Mouse (Mus musculus) intestine, postnatal 0 days (tissue): ENCODE results near the gene Arpc2. TPM values are rescaled to one million over a fixed set of nuclear protein-coding genes. Genes with fewer than 3 reads are reported as not detected.

ENCODE experiments used
- ATAC-seq: fragments of 200-750 bp; cut with Nextera tagmentation; 2 replicates; pipeline ENCODE4 v1.8.0; 2017; ENCODE audit warnings: mild to moderate bottlenecking, moderate TSS enrichment, moderate library complexity
- H3K27ac ChIP-seq: fragments of 300-500 bp; sonication (generic); 2 replicates; pipeline ENCODE4 v1.5.1; 2014; ENCODE audit warnings: mild to moderate bottlenecking, low read depth, low read length, moderate library complexity
- H3K27me3 ChIP-seq: fragments of 300-500 bp; sonication (generic); replicated peaks from 2 replicates; pipeline ENCODE4 v1.6.1; 2014; ENCODE audit warnings: low read length, mixed read lengths; ENCODE audit not compliant: control insufficient read depth, insufficient read depth
- H3K36me3 ChIP-seq: fragments of 300-500 bp; sonication (generic); 2 replicates; pipeline ENCODE4 v1.6.1; 2014; ENCODE audit warnings: mild to moderate bottlenecking, moderate library complexity; ENCODE audit not compliant: control insufficient read depth, insufficient read depth
- H3K4me1 ChIP-seq: fragments of 300-500 bp; sonication (generic); replicated peaks from 2 replicates; pipeline ENCODE4 v1.6.1; 2014; ENCODE audit warnings: antibody characterized with exemption, low read length, mixed read lengths; ENCODE audit not compliant: control insufficient read depth, insufficient read depth
- H3K4me2 ChIP-seq: fragments of 300-500 bp; sonication (generic); replicated peaks from 2 replicates; pipeline ENCODE4 v1.6.1; 2014; ENCODE audit warnings: low read depth, mild to moderate bottlenecking, moderate library complexity
- H3K4me3 ChIP-seq: fragments of 300-500 bp; sonication (generic); 2 replicates; pipeline ENCODE4 v1.5.1; 2014; ENCODE audit warnings: low read depth, low read length
- H3K9ac ChIP-seq: fragments of 300-500 bp; sonication (generic); 2 replicates; pipeline ENCODE4 v1.6.1; 2014; ENCODE audit warnings: mild to moderate bottlenecking, low read depth, low read length
- H3K9me3 ChIP-seq: fragments of 300-500 bp; sonication (generic); 2 replicates; pipeline ENCODE4 v1.6.1; 2016; ENCODE audit warnings: mixed run types; ENCODE audit not compliant: control insufficient read depth
- CTCF ChIP-seq: sonication (generic); IDR thresholded peaks from 2 replicates; pipeline ENCODE4 v1.5.1; 2016; ENCODE audit warnings: low read depth, mild to moderate bottlenecking, control low read depth, antibody characterized with exemption, moderate library complexity
- WGBS: fragments of 180-500 bp; shearing (Covaris S2); extraction: QIAGEN DNeasy Blood & Tissue Kit; methylation state at CpG from one replicate; pipeline ENCODE4 v1.1.7; 2014; 5-methylcytosine and 5-hydroxymethylcytosine counted together
- polyA plus RNA-seq: library from polyadenylated mRNA; unstranded; fragments of >200 nt; fragmentation: Nextera tagmentation; extraction: Ambion mirVana; gene quantifications from 2 replicates; pipeline ENCODE4 v1.2.1, GENCODE M21; 2015

The Arpc2 gene
- polyA plus RNA-seq, 1 experiment from 2014 or later: 529 TPM

DNA sequence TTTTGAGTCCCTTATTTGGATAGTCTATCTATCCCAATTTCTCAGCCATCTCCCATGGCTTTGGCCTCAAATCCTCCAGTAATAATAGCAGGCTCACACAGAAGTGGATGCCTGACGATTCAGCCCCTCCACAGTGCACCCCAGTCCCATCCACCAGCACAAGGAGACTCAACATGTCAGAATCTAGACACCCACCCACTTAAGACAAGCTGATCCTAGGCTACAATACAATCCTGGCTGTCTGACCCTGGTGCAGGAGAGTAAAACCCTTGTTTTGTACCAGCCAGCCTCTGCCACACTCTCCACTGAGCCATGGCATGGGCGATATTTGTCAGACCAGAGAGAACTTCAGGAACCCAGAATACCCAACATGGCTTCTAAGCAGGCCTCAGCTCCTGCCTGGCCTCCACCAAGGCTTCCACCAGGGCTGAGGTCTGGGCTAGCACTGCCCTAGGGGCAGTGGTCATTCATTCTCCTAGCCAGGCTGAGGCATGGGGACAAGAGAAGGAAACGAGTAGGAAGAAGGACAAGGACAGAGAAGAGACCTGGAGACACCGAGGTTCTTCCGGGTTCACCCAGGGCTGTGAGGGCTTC is 62.4 kb downstream of the Arpc2 start:
- Histone ChIP-seq H3K27me3 (no peaks in the 10 kb centered on the region), H3K4me3 (no peak overlapping the region), H3K9ac (0 out of 2 replicates have a peak overlapping the region, but pooled peaks have one; percentile 18), H3K36me3 (peaks cover 10% of the 10 kb centered on the region; the same call in 1 of the 2 replicates), H3K9me3 (no peaks in the 10 kb centered on the region), H3K4me2 (peak overlapping the region; percentile 4; the same call in 1 of the 2 replicates), H3K4me1 (peaks cover 63% of the 10 kb centered on the region), H3K27ac (peak overlapping the region; percentile 60)
- ATAC-seq: no peak
- TF ChIP-seq CTCF: no peak
- WGBS: 63% methylated on average over 5 of the region's 5 CpGs

DNA sequence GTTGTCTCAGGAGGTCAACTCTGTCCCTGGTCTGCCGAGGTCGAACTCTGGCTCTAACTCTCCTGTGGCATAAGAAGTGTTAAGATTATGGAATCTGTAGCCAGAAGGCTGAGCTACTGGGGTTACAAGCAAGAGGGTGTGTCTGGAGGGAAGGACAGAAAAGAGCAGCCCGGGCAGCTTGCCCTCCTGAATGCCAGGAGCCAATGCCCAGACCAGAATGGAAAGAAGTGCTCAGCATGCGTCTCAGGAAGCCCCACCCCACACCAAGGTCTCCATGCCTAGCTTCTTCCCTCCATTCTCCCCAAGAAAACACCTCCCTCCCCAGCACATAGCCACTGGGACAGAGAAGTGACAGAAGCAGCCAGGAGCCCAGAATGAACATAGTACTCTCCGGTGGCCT is 63.1 kb downstream of the Arpc2 start:
- Histone ChIP-seq H3K27ac (peak overlapping the region; percentile 60; the same call in 1 of the 2 replicates), H3K9me3 (no peaks in the 10 kb centered on the region), H3K9ac (0 out of 2 replicates have a peak overlapping the region, but pooled peaks have one; percentile 18), H3K27me3 (no peaks in the 10 kb centered on the region), H3K36me3 (peaks cover 9% of the 10 kb centered on the region; the same call in 1 of the 2 replicates), H3K4me3 (no peak overlapping the region), H3K4me1 (peaks cover 60% of the 10 kb centered on the region), H3K4me2 (peak overlapping the region; percentile 27)
- WGBS: 50% methylated on average over 5 of the region's 5 CpGs
- TF ChIP-seq CTCF: no peak
- no peak for ATAC-seq

DNA sequence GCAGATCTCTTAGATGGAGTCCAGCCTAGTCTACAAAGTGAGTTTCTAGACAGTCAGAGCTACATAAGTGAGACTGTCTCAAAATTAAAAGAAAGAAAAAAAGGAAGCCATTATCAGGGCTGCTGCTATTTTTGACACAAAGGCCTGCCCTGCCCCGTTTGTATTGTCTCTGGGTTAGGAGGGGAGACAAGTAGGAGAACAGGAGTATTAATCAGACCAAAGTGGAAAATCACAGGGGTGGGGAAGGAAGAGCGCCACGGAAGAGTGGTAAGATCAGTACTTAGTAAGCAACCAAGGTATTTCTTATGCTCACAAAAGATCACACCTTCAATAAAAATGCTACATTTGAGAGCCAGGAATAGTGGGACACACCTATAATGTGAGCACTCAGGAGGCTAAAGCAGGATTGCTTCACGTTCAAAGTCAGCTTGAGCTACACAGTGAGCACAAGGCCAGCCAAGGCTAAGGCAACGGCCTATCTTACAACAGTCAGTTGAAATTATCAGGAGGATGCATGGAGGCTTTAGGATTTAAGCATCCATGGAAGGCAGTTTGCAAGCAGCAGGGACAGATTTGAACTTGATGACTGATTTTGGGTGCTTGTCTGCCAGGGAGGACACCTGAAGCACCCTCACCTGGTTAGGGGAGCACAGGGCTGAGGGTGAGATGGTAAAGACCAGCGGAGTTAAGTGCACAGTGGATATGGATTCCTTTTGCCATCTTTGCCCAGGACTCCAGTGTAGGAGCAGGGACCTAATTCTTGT is 64.6 kb downstream of the Arpc2 start:
- H3K4me2 ChIP-seq: peak overlapping the region; percentile 10
- H3K27ac ChIP-seq: peak overlapping the region; percentile 46
- no peak overlapping the region for H3K4me3 ChIP-seq
- no peak for ATAC-seq
- 51% methylated on average over 6 of the region's 6 CpGs for WGBS
- no peak overlapping the region for H3K9ac ChIP-seq
- no peaks in the 10 kb centered on the region for H3K27me3 ChIP-seq
- H3K4me1 ChIP-seq: peaks cover 47% of the 10 kb centered on the region
- no peak for TF ChIP-seq CTCF
- H3K36me3 ChIP-seq: no peaks in the 10 kb centered on the region
- H3K9me3 ChIP-seq: no peaks in the 10 kb centered on the region

DNA sequence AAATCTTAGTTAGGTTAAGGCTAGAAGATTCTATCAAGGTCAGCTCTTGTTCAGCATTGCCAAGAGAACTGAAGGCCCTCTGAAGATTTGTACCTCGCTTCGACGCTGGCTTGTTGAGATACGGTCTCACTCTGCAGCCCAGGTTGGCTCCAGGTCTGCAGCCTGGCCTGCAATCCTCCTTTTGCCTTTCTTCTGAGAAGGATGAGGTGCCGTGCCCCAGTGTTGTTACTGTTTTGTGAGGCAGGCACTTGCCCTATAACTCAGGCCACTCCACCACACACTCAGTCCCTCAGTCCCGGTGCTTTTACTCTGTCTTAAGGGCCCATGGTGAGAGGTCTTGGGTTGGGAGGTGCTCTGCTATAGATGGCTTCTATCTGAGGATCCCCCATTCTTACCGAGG is 66.3 kb downstream of the Arpc2 start:
- H3K9me3 ChIP-seq: no peaks in the 10 kb centered on the region
- no peak overlapping the region for H3K9ac ChIP-seq
- no peaks in the 10 kb centered on the region for H3K27me3 ChIP-seq
- 80% methylated on average over 7 of the region's 7 CpGs for WGBS
- H3K4me2 ChIP-seq: peak overlapping the region; percentile 87
- no peaks in the 10 kb centered on the region for H3K36me3 ChIP-seq
- no peak overlapping the region for H3K27ac ChIP-seq
- peaks cover 36% of the 10 kb centered on the region for H3K4me1 ChIP-seq
- ATAC-seq: no peak
- no peak for TF ChIP-seq CTCF
- H3K4me3 ChIP-seq: peak overlapping the region; percentile 66; the same call in 1 of the 2 replicates

DNA sequence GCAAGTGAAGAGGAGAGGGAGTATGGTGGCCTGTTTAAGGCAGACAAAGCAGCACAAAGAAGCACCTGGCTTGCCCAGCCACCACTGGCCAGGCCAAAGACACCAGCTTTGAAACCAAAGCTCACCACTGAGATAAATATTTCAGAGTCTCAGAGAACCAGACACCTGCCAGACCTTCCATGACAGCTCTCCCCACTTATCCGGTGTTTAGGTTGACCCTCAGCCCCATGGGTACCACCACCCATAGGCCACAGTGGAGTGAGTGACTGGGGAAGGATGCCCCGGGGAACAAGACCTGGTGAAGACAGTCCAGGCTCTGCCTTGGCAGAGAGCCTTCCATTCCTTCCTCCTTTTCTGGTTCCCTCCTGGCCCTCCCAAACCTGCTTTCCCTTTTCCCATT is 67.0 kb downstream of the Arpc2 start:
- Histone ChIP-seq H3K9me3 (no peaks in the 10 kb centered on the region), H3K27ac (0 out of 2 replicates have a peak overlapping the region, but pooled peaks have one; percentile 94), H3K4me2 (peak overlapping the region; percentile 87), H3K4me3 (peak overlapping the region; percentile 66), H3K4me1 (peaks cover 36% of the 10 kb centered on the region), H3K36me3 (no peaks in the 10 kb centered on the region), H3K27me3 (no peaks in the 10 kb centered on the region), H3K9ac (peak overlapping the region; percentile 87)
- no peak for TF ChIP-seq CTCF
- WGBS: 29% methylated on average over 2 of the region's 2 CpGs
- ATAC-seq: no peak

DNA sequence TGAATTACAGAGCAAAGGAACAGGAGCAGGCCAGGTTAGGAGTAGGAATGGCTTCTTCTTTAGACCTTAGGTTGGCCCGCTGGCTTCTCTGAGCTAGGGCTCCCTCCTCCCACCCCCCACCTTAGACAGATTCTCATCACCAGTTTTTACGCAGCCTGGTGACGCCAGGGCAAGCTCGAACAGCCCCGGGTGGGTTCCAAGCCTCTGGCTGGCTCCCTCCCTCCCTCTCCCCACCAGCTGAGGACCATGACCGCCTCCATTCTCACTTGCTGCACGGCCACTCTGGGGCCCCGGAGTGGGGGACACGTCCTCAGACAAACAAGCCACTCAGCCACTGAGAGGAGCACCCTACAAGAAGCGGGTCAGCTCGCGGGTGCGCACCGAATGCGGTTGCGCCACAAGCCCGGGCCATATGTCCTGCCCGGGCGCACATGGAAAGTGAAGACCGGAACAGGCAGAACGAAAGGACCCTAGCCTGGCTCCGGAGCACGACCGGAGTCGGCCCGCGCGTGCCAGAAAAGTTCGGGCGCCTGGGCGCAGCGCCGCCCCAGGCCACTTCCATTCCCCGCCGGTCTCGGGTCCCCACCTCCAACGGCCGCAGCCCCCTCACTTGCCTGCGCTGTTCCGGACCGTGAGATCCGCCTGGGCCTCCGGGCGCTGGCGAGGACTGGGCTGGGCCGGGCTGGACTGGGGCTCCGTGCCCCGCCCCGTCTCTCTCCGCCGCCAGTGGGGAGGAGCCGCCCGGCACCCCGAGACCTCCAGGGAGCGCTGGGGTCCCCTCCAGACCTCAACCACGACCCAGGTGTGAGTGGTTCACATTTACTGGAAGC is 67.8 kb downstream of the Arpc2 start:
- peak overlapping the region; percentile 94 for H3K27ac ChIP-seq
- no peaks in the 10 kb centered on the region for H3K9me3 ChIP-seq
- peak overlapping the region; percentile 87 for H3K9ac ChIP-seq
- peak; percentile 71 for ATAC-seq
- H3K27me3 ChIP-seq: no peaks in the 10 kb centered on the region
- peak; percentile 50 for TF ChIP-seq CTCF
- WGBS: 1% methylated on average over 54 of the region's 56 CpGs
- peak overlapping the region; percentile 87 for H3K4me2 ChIP-seq
- peaks cover 28% of the 10 kb centered on the region for H3K4me1 ChIP-seq
- H3K36me3 ChIP-seq: no peaks in the 10 kb centered on the region
- H3K4me3 ChIP-seq: peak overlapping the region; percentile 66
